Mouse (Mus musculus) kidney, adult 11 months (tissue): ENCODE data around the gene Defb5.
"Not testable (repeated sequence)": the region's sequence is repeated elsewhere in the genome, so short reads cannot be mapped to it uniquely, and the experiment has no call there.

ENCODE experiments used
- DNase-seq: peaks from one replicate; pipeline ENCODE4 v3.0.0; 2022

The Defb5 gene

GRCm38 (mm10) chr8:19247280-19247679 lies at the start of gene Defb5:
Gene Defb5 (plus strand): TSS chr8:19247580.
- DNase-seq, result no peak

DNA sequence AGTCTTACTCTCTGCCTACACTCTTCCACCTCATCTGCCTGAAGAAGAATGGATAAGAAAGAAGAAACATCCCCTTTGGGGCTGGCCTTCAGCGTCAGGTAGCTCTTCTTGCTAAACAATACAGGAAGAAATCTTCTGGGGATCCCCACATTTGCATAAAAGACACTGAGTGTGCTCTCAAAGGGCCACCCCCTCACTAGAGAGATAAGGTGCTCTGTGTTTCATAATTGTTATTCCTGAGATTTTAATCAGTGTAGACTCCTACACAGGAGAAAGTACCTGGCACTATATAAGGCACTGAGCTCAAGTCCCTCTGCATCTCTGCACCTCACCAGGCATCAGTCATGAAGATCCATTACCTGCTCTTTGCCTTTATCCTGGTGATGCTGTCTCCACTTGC lies 22.2 kb upstream of the Defb5 start, which contains the start of gene Defb6:
Gene Defb6, plus strand, starts transcription at position 318 of the 400 bp plus-strand sequence.
- DNase-seq, result no peak

GRCm38 (mm10) chr8:19238101-19238500 lies 9.3 kb upstream of the Defb5 start:
- no peak for DNase-seq

DNA sequence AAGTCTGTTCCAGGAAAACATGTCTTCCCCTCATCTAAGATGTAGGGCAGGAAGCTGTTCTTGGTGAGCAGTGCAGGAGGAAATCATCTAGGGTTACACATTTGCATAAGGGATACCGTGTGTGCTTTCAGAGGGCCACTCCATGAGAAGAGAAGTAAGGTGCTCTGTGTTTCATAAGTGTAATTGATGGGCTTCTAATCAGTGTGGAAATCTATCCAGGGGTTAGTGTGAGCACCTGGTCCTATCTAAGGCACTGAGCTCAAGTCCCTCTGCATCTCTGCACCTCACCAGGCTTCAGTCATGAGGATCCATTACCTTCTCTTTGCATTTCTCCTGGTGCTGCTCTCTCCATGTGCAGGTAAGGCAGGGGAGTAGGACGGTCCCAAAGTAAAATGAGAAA lies 7.8 kb upstream of the Defb5 start, which contains the start of gene Defb46:
Gene Defb46, plus strand, starts transcription at position 301 of the 400 bp plus-strand sequence.
- DNase-seq, result no peak

DNA sequence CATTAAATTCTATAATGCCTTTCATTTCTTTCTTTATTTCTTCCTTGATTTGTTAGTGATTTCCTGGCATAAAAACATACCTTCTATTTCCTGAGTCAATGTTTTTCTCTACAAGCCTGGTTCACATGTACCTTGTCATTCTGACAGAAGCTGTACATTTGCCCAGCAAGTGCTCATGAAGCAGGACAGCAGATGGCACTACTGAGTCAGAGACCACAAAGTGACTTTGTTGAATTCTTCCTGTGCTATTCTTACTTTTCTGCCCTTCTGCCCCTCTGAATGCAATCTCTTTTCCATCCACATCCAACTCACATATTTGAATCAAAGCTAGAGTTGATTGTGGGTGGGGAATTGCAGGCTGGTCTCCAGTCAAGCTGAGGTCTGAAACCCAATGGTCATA lies 10.8 kb downstream of the Defb5 start:
- DNase-seq, result no peak

DNA sequence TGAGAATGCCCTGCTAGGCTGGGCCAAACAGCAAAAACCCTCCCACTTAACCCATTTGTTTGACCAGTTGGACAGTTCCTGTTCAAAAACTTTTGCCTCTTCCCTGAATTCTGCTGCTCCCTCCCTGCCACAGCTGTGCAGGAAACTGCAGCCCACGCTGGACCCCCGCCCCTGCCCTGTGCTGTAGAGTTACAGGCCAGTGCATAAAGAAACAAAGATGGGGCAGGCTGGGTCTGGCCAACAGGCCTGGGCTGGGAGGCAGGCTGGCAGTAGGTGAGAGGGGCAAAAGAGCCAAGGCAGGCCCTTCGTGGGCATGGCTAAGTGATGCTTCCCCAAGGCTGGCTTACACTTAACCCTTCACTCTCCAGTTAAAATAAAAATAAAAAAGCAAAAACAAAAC lies 12.3 kb downstream of the Defb5 start:
- no peak for DNase-seq

DNA sequence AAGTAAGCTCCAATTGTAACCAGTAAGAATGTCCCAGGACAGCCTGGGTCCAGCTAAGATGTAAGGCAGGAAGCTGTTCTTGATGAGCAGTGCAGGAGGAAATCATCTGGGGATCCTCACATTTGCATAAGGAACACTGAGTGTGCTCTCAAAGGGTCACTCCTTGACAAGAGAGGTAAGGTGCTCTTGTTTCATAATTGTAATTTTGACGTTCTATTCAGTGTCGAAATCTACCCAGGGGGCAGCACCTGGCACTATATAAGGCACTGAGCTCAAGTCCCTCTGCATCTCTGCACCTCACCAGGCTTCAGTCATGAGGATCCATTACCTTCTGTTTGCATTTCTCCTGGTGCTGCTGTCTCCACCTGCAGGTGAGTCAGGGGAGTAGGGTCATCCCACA lies 45.7 kb downstream of the Defb5 start, which contains the start of gene Defb3:
Gene Defb3, plus strand, starts transcription at position 301 of the 400 bp plus-strand sequence.
- DNase-seq, result not testable (repeated sequence)

DNA sequence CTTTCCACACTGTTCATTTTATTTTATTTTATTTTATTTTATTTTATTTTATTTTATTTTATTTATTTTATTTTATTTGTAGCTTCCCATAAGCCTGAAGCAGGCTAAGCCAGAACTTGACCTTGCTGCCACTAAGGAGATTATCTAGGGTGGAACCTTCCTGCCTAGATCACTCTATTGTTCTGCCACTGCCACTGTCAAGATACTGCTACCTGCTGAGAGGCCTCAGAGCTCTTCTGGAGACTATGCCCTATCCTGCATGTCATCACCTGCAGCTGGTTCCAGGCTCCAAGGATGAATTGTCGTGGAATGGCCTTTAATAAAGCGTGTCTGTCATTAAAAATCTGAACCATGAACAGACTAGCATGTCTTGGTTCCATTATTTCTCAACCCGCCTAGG lies 51.0 kb downstream of the Defb5 start:
- not testable (repeated sequence) for DNase-seq
